Mouse (Mus musculus): ENCODE results near the gene Churc1. TPM values are rescaled to one million over a fixed set of nuclear protein-coding genes. Genes with fewer than 3 reads are reported as not detected.

Gene Churc1
- polyA plus RNA-seq, 1 experiment from 2014 or later, result 118 TPM

GRCm38 (mm10) chr12:76798008-76798720 lies 32.8 kb downstream of the Churc1 start:
- no peak overlapping the region for H3K9ac ChIP-seq
- no peaks in the 10 kb centered on the region for H3K9me3 ChIP-seq (replicated peaks)
- no peak overlapping the region for H3K4me3 ChIP-seq (replicated peaks)
- no peaks in the 10 kb centered on the region for H3K4me1 ChIP-seq
- no peak overlapping the region for H3K27ac ChIP-seq
- no peaks in the 10 kb centered on the region for H3K36me3 ChIP-seq
- ATAC-seq (replicated peaks; ENCODE audit: low FRiP score), result no peak
- H3K27me3 ChIP-seq, result no peaks in the 10 kb centered on the region
- no peak overlapping the region for H3K4me2 ChIP-seq
- WGBS, result 68% methylated on average over 5 of the region's 5 CpGs

GRCm38 (mm10) chr12:76803028-76803427 lies 37.7 kb downstream of the Churc1 start:
- Histone ChIP-seq H3K27ac (no peak overlapping the region), H3K9me3 (replicated peaks) (no peaks in the 10 kb centered on the region), H3K27me3 (no peaks in the 10 kb centered on the region), H3K36me3 (no peaks in the 10 kb centered on the region), H3K4me2 (no peak overlapping the region), H3K9ac (no peak overlapping the region), H3K4me3 (replicated peaks) (no peak overlapping the region), H3K4me1 (no peaks in the 10 kb centered on the region)
- WGBS, result 91% methylated on average over 10 of the region's 10 CpGs
- no peak for ATAC-seq (replicated peaks; ENCODE audit: low FRiP score)

- Histone ChIP-seq H3K9me3 (replicated peaks) (no peaks in the 10 kb centered on the region), H3K4me2 (no peak overlapping the region), H3K36me3 (no peaks in the 10 kb centered on the region), H3K4me1 (no peaks in the 10 kb centered on the region), H3K27me3 (no peaks in the 10 kb centered on the region), H3K27ac (no peak overlapping the region), H3K4me3 (replicated peaks) (no peak overlapping the region), H3K9ac (no peak overlapping the region)
- WGBS, result 53% methylated on average over 7 of the region's 7 CpGs
- peak; percentile 41; the same call in 1 of the 2 replicates for ATAC-seq (replicated peaks; ENCODE audit: low FRiP score)
These were observed 38.4 kb downstream of the Churc1 start for GRCm38 (mm10) chr12:76803700-76804252.

- Histone ChIP-seq H3K9ac (no peak overlapping the region), H3K27ac (no peak overlapping the region), H3K9me3 (replicated peaks) (no peaks in the 10 kb centered on the region), H3K4me2 (no peak overlapping the region), H3K27me3 (no peaks in the 10 kb centered on the region), H3K36me3 (no peaks in the 10 kb centered on the region), H3K4me3 (replicated peaks) (no peak overlapping the region), H3K4me1 (no peaks in the 10 kb centered on the region)
- ATAC-seq (replicated peaks; ENCODE audit: low FRiP score), result no peak
- 78% methylated on average over 10 of the region's 10 CpGs for WGBS
These were observed 39.9 kb downstream of the Churc1 start for GRCm38 (mm10) chr12:76805056-76805811.

- Histone ChIP-seq H3K9me3 (replicated peaks) (no peaks in the 10 kb centered on the region), H3K4me3 (replicated peaks) (no peak overlapping the region), H3K4me2 (no peak overlapping the region), H3K4me1 (no peaks in the 10 kb centered on the region), H3K27ac (no peak overlapping the region), H3K9ac (no peak overlapping the region), H3K27me3 (no peaks in the 10 kb centered on the region), H3K36me3 (no peaks in the 10 kb centered on the region)
- whole genome bisulfite sequencing, result 82% methylated on average over 10 of the region's 10 CpGs
- ATAC-seq (replicated peaks; ENCODE audit: low FRiP score), result no peak
These were observed 42.5 kb downstream of the Churc1 start for GRCm38 (mm10) chr12:76807796-76808195.

GRCm38 (mm10) chr12:76810491-76810890 lies 45.2 kb downstream of the Churc1 start:
- no peak for ATAC-seq (replicated peaks; ENCODE audit: low FRiP score)
- 89% methylated on average over 5 of the region's 5 CpGs for WGBS

GRCm38 (mm10) chr12:76811006-76811405 lies 45.7 kb downstream of the Churc1 start:
- Histone ChIP-seq H3K36me3 (no peaks in the 10 kb centered on the region), H3K9me3 (replicated peaks) (no peaks in the 10 kb centered on the region), H3K4me2 (no peak overlapping the region), H3K9ac (no peak overlapping the region), H3K4me3 (replicated peaks) (no peak overlapping the region), H3K27ac (no peak overlapping the region), H3K4me1 (no peaks in the 10 kb centered on the region), H3K27me3 (no peaks in the 10 kb centered on the region)
- no peak for ATAC-seq (replicated peaks; ENCODE audit: low FRiP score)
- 94% methylated on average over 4 of the region's 4 CpGs for WGBS

More at GRCm38 (mm10) chr12:76810491-76810890, 45.2 kb downstream of the Churc1 start:
- Histone ChIP-seq H3K36me3 (no peaks in the 10 kb centered on the region), H3K27ac (no peak overlapping the region), H3K9ac (no peak overlapping the region), H3K9me3 (replicated peaks) (no peaks in the 10 kb centered on the region), H3K4me1 (no peaks in the 10 kb centered on the region), H3K4me3 (replicated peaks) (no peak overlapping the region), H3K4me2 (no peak overlapping the region), H3K27me3 (no peaks in the 10 kb centered on the region)

GRCm38 (mm10) chr12:76813543-76813942 lies 48.2 kb downstream of the Churc1 start:
- no peak for ATAC-seq (replicated peaks; ENCODE audit: low FRiP score)
- Histone ChIP-seq H3K4me1 (peaks cover 14% of the 10 kb centered on the region; the same call in 1 of the 2 replicates), H3K9ac (no peak overlapping the region), H3K9me3 (replicated peaks) (no peaks in the 10 kb centered on the region), H3K27ac (no peak overlapping the region), H3K36me3 (no peaks in the 10 kb centered on the region), H3K4me3 (replicated peaks) (no peak overlapping the region), H3K4me2 (no peak overlapping the region), H3K27me3 (no peaks in the 10 kb centered on the region)
- 66% methylated on average over 10 of the region's 10 CpGs for WGBS

GRCm38 (mm10) chr12:76814120-76814519 lies 48.8 kb downstream of the Churc1 start:
- no peaks in the 10 kb centered on the region for H3K9me3 ChIP-seq (replicated peaks)
- H3K27ac ChIP-seq, result no peak overlapping the region
- peaks cover 18% of the 10 kb centered on the region; the same call in 1 of the 2 replicates for H3K4me1 ChIP-seq
- peaks cover 3% of the 10 kb centered on the region; the same call in 1 of the 2 replicates for H3K27me3 ChIP-seq
- 91% methylated on average over 2 of the region's 2 CpGs for WGBS
- no peak for ATAC-seq (replicated peaks; ENCODE audit: low FRiP score)
- H3K36me3 ChIP-seq, result no peaks in the 10 kb centered on the region
- H3K4me2 ChIP-seq, result no peak overlapping the region
- no peak overlapping the region for H3K9ac ChIP-seq
- H3K4me3 ChIP-seq (replicated peaks), result no peak overlapping the region

GRCm38 (mm10) chr12:76816720-76817119 lies 51.4 kb downstream of the Churc1 start:
- no peak for ATAC-seq (replicated peaks; ENCODE audit: low FRiP score)
- H3K27ac ChIP-seq, result no peak overlapping the region
- H3K9ac ChIP-seq, result no peak overlapping the region
- H3K4me1 ChIP-seq, result peaks cover 36% of the 10 kb centered on the region
- H3K9me3 ChIP-seq (replicated peaks), result no peaks in the 10 kb centered on the region
- H3K4me2 ChIP-seq, result no peak overlapping the region
- 41% methylated on average over 4 of the region's 4 CpGs for WGBS
- no peak overlapping the region for H3K4me3 ChIP-seq (replicated peaks)
- H3K27me3 ChIP-seq, result peaks cover 21% of the 10 kb centered on the region
- H3K36me3 ChIP-seq, result no peaks in the 10 kb centered on the region

GRCm38 (mm10) chr12:76817176-76817575 lies 51.8 kb downstream of the Churc1 start:
- Histone ChIP-seq H3K9me3 (replicated peaks) (no peaks in the 10 kb centered on the region), H3K9ac (no peak overlapping the region), H3K4me3 (replicated peaks) (no peak overlapping the region), H3K36me3 (no peaks in the 10 kb centered on the region), H3K27ac (0 out of 2 replicates have a peak overlapping the region, but pooled peaks have one; percentile 18), H3K27me3 (peaks cover 23% of the 10 kb centered on the region), H3K4me1 (peaks cover 38% of the 10 kb centered on the region), H3K4me2 (no peak overlapping the region)
- 59% methylated on average over 4 of the region's 4 CpGs for WGBS
- no peak for ATAC-seq (replicated peaks; ENCODE audit: low FRiP score)

- WGBS, result 56% methylated on average over 4 of the region's 4 CpGs
- Histone ChIP-seq H3K4me2 (no peak overlapping the region), H3K4me3 (replicated peaks) (no peak overlapping the region), H3K9me3 (replicated peaks) (no peaks in the 10 kb centered on the region), H3K36me3 (no peaks in the 10 kb centered on the region), H3K27me3 (peaks cover 28% of the 10 kb centered on the region), H3K27ac (peak overlapping the region; percentile 76), H3K9ac (no peak overlapping the region), H3K4me1 (peaks cover 43% of the 10 kb centered on the region)
- ATAC-seq (replicated peaks; ENCODE audit: low FRiP score), result peak; percentile 55
These were observed 52.8 kb downstream of the Churc1 start for GRCm38 (mm10) chr12:76818120-76818519.
